Mouse (Mus musculus): ENCODE measurements around the gene Slc35f1. TPM values are rescaled to one million over a fixed set of nuclear protein-coding genes. Genes with fewer than 3 reads are reported as not detected.
"Not testable (repeated sequence)": the region's sequence is repeated elsewhere in the genome, so short reads cannot be mapped to it uniquely, and the experiment has no call there.

The Slc35f1 gene
- polyA plus RNA-seq, 1 experiment: not detected

GRCm38 (mm10) chr10:52877263-52878021 lies 187.1 kb downstream of the Slc35f1 start:
- no peak for TF ChIP-seq CTCF (IDR thresholded peaks at IDR 0.05; ENCODE audit: insufficient read depth, low read depth, low read length)
- TF ChIP-seq POLR2A (IDR thresholded peaks at IDR 0.05; ENCODE audit: insufficient read depth, low read depth, low read length): no peak
- no peak overlapping the region for H3K4me3 ChIP-seq (ENCODE audit: insufficient read depth, low read depth, low read length)
- WGBS: 52% methylated on average over 6 of the region's 6 CpGs
- H3K4me1 ChIP-seq (ENCODE audit: control insufficient read depth, insufficient read depth, low read length): no peaks in the 10 kb centered on the region
- H3K27ac ChIP-seq (ENCODE audit: insufficient read depth, low read depth, low read length): no peak overlapping the region

DNA sequence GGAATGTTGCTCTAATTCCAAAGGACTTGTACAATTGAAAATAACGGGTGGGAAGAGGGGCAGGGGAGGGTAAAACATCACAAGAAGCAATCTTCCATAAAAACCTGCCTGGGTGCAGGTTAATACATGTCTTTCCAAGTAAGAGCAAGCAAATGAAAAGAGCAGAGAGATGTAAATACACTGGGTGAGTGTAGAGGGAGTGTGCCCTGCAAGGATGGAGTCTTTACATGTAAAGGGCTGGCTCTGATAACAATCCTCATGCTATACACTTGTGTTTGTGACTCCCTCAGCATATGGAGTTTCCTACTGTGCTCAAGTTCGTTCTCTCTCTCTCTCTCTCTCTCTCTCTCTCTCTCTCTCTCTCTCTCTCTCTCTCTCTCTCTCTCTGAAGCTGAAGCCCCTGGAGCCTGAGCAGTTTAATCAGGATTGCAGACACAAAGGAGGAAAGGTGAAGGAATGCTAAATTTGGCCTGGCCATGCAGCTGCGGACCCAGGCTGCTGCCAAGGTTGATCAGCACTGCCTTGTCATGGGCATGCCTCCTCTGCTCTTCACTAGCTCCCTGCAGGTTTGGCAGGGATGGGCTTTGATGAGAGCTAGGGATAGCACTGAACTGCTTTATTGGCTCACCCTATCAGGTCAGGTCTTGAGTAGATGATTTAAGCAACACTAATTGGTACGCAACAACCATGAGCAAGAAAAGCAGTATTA lies 187.9 kb downstream of the Slc35f1 start:
- no peak overlapping the region for H3K4me3 ChIP-seq (ENCODE audit: insufficient read depth, low read depth, low read length)
- H3K27ac ChIP-seq (ENCODE audit: insufficient read depth, low read depth, low read length): no peak overlapping the region
- no peak for TF ChIP-seq CTCF (IDR thresholded peaks at IDR 0.05; ENCODE audit: insufficient read depth, low read depth, low read length)
- TF ChIP-seq POLR2A (IDR thresholded peaks at IDR 0.05; ENCODE audit: insufficient read depth, low read depth, low read length): no peak
- WGBS: 39% methylated on average over 4 of the region's 4 CpGs
- no peaks in the 10 kb centered on the region for H3K4me1 ChIP-seq (ENCODE audit: control insufficient read depth, insufficient read depth, low read length)

DNA sequence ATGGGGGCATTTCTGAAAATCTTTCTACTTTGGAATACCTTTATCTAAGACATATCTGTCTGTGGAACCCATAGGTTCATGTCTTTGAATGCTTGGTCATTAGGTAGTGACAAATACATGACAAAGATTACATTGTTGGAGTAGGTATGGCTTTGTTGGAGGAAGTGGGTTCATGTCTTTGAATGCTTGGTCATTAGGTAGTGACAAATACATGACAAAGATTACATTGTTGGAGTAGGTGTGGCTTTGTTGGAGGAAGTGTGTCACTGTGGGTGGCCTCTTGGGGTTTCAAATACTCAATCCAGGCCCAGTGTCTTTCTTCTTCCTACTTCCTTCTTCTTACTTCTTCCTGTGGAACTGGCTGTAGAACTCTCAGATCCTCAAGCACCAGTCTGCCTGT lies 206.4 kb downstream of the Slc35f1 start:
- not testable (repeated sequence) for H3K4me3 ChIP-seq (ENCODE audit: insufficient read depth, low read depth, low read length)

GRCm38 (mm10) chr10:52904914-52905313 lies 214.6 kb downstream of the Slc35f1 start:
- Histone ChIP-seq H3K4me1 (ENCODE audit: control insufficient read depth, insufficient read depth, low read length) (no peaks in the 10 kb centered on the region), H3K27ac (ENCODE audit: insufficient read depth, low read depth, low read length) (no peak overlapping the region), H3K4me3 (ENCODE audit: insufficient read depth, low read depth, low read length) (no peak overlapping the region)
- no peak for TF ChIP-seq CTCF (IDR thresholded peaks at IDR 0.05; ENCODE audit: insufficient read depth, low read depth, low read length)
- 32% methylated on average over 2 of the region's 2 CpGs for WGBS

More for the DNA sequence above, 206.4 kb downstream of the Slc35f1 start:
- H3K27ac ChIP-seq (ENCODE audit: insufficient read depth, low read depth, low read length); H3K4me1 ChIP-seq (ENCODE audit: control insufficient read depth, insufficient read depth, low read length): not testable (repeated sequence)

DNA sequence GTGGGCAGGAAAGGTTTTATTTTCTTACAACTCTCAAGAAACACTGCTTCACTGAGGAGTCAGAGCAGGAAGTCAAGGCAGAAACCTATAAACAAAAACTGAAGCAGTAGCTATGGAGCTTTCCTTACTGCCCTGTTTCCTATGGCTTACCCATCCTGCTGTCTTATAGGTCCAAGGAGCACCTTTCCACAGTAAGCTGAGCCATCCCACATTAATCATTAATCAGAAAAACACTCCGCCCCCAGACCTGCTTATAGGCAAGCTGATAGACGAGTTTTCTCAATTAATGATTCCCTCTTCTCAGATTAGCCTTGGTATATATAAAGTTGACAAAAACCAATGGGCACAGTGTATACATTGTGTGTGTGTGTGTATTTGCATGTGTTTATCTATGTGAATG lies 221.4 kb downstream of the Slc35f1 start:
- 88% methylated on average over 2 of the region's 2 CpGs for WGBS
- Histone ChIP-seq H3K4me3 (ENCODE audit: insufficient read depth, low read depth, low read length) (no peak overlapping the region), H3K4me1 (ENCODE audit: control insufficient read depth, insufficient read depth, low read length) (no peaks in the 10 kb centered on the region), H3K27ac (ENCODE audit: insufficient read depth, low read depth, low read length) (no peak overlapping the region)
- no peak for TF ChIP-seq CTCF (IDR thresholded peaks at IDR 0.05; ENCODE audit: insufficient read depth, low read depth, low read length)
- TF ChIP-seq POLR2A (IDR thresholded peaks at IDR 0.05; ENCODE audit: insufficient read depth, low read depth, low read length): no peak

DNA sequence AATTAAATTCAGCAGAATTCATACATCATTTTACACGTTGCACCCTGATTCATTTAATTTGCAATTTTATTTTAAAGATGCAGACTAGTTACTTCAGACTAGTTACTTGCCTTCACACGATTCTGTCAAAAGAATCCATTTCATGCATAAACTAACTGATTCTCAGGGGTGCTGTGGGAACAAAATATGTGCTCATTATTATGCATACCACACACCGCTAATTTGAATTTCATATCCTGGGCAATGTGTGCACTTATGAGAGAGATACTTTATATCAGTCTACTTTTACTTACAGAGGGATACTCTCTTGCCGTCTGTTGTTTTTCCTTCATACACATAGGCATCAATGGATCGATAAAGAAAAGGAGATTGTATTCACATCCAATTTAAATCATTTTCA lies 228.4 kb downstream of the Slc35f1 start:
- Histone ChIP-seq H3K27ac (ENCODE audit: insufficient read depth, low read depth, low read length) (no peak overlapping the region), H3K4me3 (ENCODE audit: insufficient read depth, low read depth, low read length) (no peak overlapping the region), H3K4me1 (ENCODE audit: control insufficient read depth, insufficient read depth, low read length) (no peaks in the 10 kb centered on the region)
- TF ChIP-seq CTCF (IDR thresholded peaks at IDR 0.05; ENCODE audit: insufficient read depth, low read depth, low read length) (no peak), POLR2A (IDR thresholded peaks at IDR 0.05; ENCODE audit: insufficient read depth, low read depth, low read length) (no peak)
- 65% methylated on average over 5 of the region's 5 CpGs for WGBS

GRCm38 (mm10) chr10:52923143-52923542 lies 232.8 kb downstream of the Slc35f1 start:
- 39% methylated on average over 8 of the region's 8 CpGs for WGBS
- TF ChIP-seq POLR2A (IDR thresholded peaks at IDR 0.05; ENCODE audit: insufficient read depth, low read depth, low read length) (no peak), CTCF (IDR thresholded peaks at IDR 0.05; ENCODE audit: insufficient read depth, low read depth, low read length) (no peak)
- Histone ChIP-seq H3K4me3 (ENCODE audit: insufficient read depth, low read depth, low read length) (no peak overlapping the region), H3K4me1 (ENCODE audit: control insufficient read depth, insufficient read depth, low read length) (no peaks in the 10 kb centered on the region), H3K27ac (ENCODE audit: insufficient read depth, low read depth, low read length) (no peak overlapping the region)

DNA sequence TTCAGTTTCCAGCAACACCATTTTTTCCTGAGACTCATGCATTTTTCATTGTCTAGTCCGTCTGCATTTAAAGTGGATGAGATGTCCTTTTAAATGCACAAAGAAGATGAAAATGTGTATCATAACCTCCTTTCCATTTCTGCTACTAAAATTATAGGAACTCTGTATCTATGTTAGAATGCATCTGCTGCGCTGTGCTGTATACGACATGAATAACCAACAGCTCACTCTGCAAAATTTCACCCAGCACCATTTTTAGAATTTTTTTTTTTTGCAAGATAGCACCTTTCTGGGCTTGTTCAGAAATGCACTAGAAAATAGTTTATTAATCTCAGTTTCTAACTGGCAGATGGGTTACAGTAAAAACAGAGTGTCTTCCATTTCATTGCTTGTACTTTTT lies 236.0 kb downstream of the Slc35f1 start:
- no peak overlapping the region for H3K4me3 ChIP-seq (ENCODE audit: insufficient read depth, low read depth, low read length)
- TF ChIP-seq POLR2A (IDR thresholded peaks at IDR 0.05; ENCODE audit: insufficient read depth, low read depth, low read length) (no peak), CTCF (IDR thresholded peaks at IDR 0.05; ENCODE audit: insufficient read depth, low read depth, low read length) (no peak)
- H3K27ac ChIP-seq (ENCODE audit: insufficient read depth, low read depth, low read length): no peak overlapping the region
- 77% methylated on average over 3 of the region's 3 CpGs for WGBS
- no peaks in the 10 kb centered on the region for H3K4me1 ChIP-seq (ENCODE audit: control insufficient read depth, insufficient read depth, low read length)

DNA sequence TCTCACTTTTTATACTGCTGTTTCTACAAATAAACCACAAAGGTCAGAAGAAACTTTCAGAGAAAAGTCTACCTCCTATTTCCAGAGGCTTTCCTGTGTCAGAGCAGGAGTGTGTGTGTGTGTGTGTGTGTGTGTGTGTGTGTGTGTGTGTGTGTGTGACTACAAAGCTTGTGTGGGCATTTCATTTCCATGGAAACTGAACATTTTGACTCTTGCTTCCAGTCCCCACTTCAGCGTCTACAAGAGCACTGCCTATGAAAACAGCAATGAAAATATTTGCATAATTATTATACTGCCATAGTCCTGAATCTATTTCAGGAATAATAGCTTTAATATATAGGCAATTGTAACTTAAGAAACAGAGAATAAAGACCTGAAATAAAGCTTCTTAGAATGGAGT lies 241.8 kb downstream of the Slc35f1 start:
- Histone ChIP-seq H3K4me3 (ENCODE audit: insufficient read depth, low read depth, low read length) (no peak overlapping the region), H3K4me1 (ENCODE audit: control insufficient read depth, insufficient read depth, low read length) (no peaks in the 10 kb centered on the region), H3K27ac (ENCODE audit: insufficient read depth, low read depth, low read length) (no peak overlapping the region)
- TF ChIP-seq CTCF (IDR thresholded peaks at IDR 0.05; ENCODE audit: insufficient read depth, low read depth, low read length): no peak
- TF ChIP-seq POLR2A (IDR thresholded peaks at IDR 0.05; ENCODE audit: insufficient read depth, low read depth, low read length): no peak
- WGBS: 13% methylated on average over 1 of the region's 1 CpGs
